Mouse (Mus musculus) liver, postnatal 0 days (tissue): ENCODE results near the gene Spata5.

Experiments used
- CTCF ChIP-seq: sonication (generic); IDR thresholded peaks from 2 replicates; pipeline ENCODE4 v1.5.1; 2016; ENCODE audit warnings: antibody characterized with exemption, low read depth
- EP300 ChIP-seq: IDR thresholded peaks from 2 replicates; pipeline ENCODE4 v1.6.1; 2016; ENCODE audit warnings: antibody characterized with exemption, low read depth, mild to moderate bottlenecking

GRCm38 (mm10) chr3:37550190-37550589 is 130.5 kb downstream of the Spata5 start:
- TF ChIP-seq EP300 (peak; percentile 49; the same call in 1 of the 2 replicates), CTCF (no peak)
